Mouse (Mus musculus) lung, embryonic 15.5 days (tissue): Measurements from ENCODE around the gene Hist1h3g. TPM values are rescaled to one million over a fixed set of nuclear protein-coding genes. Genes with fewer than 3 reads are reported as not detected.

Experiments used
- ATAC-seq: fragments of 200-750 bp; cut with Nextera tagmentation; 2 replicates; pipeline ENCODE4 v1.8.0; 2017; ENCODE audit warnings: moderate number of reproducible peaks, borderline replicate concordance; ENCODE audit not compliant: low FRiP score, low TSS enrichment; ENCODE audit errors: extremely low read depth
- H3K27ac ChIP-seq: fragments of 300-500 bp; sonication (generic); 2 replicates; pipeline ENCODE4 v1.5.1; 2015; ENCODE audit warnings: moderate library complexity, mild to moderate bottlenecking, inconsistent platforms
- H3K27me3 ChIP-seq: fragments of 300-500 bp; sonication (generic); 2 replicates; pipeline ENCODE4 v1.6.1; 2015; ENCODE audit warnings: inconsistent platforms
- H3K36me3 ChIP-seq: fragments of 300-500 bp; sonication (generic); 2 replicates; pipeline ENCODE4 v1.6.1; 2015; ENCODE audit warnings: inconsistent platforms
- H3K4me1 ChIP-seq: fragments of 300-500 bp; sonication (generic); 2 replicates; pipeline ENCODE4 v1.6.1; 2015; ENCODE audit warnings: inconsistent platforms
- H3K4me2 ChIP-seq: fragments of 300-500 bp; sonication (generic); 2 replicates; pipeline ENCODE4 v1.6.1; 2015; ENCODE audit warnings: inconsistent platforms, mild to moderate bottlenecking, moderate library complexity
- H3K4me3 ChIP-seq: fragments of 300-500 bp; sonication (generic); 2 replicates; pipeline ENCODE4 v1.5.1; 2015; ENCODE audit warnings: mild to moderate bottlenecking, inconsistent platforms
- H3K9ac ChIP-seq: fragments of 300-500 bp; sonication (generic); 2 replicates; pipeline ENCODE4 v1.6.1; 2015; ENCODE audit warnings: inconsistent platforms
- H3K9me3 ChIP-seq: fragments of 300-500 bp; sonication (generic); 2 replicates; pipeline ENCODE4 v1.6.1; 2016; ENCODE audit warnings: inconsistent platforms
- WGBS: fragments of 180-500 bp; shearing (Covaris S2); methylation state at CpG from one replicate; pipeline ENCODE4 v1.1.7; 2015; 5-methylcytosine and 5-hydroxymethylcytosine counted together
- polyA plus RNA-seq: library from polyadenylated mRNA; unstranded; fragments of >200 nt; fragmentation: Nextera tagmentation; extraction: Ambion mirVana; gene quantifications from 2 replicates; pipeline ENCODE4 v1.2.1, GENCODE M21; 2015

The Hist1h3g gene
- polyA plus RNA-seq, 1 experiment from 2014 or later = 10.8 TPM

DNA sequence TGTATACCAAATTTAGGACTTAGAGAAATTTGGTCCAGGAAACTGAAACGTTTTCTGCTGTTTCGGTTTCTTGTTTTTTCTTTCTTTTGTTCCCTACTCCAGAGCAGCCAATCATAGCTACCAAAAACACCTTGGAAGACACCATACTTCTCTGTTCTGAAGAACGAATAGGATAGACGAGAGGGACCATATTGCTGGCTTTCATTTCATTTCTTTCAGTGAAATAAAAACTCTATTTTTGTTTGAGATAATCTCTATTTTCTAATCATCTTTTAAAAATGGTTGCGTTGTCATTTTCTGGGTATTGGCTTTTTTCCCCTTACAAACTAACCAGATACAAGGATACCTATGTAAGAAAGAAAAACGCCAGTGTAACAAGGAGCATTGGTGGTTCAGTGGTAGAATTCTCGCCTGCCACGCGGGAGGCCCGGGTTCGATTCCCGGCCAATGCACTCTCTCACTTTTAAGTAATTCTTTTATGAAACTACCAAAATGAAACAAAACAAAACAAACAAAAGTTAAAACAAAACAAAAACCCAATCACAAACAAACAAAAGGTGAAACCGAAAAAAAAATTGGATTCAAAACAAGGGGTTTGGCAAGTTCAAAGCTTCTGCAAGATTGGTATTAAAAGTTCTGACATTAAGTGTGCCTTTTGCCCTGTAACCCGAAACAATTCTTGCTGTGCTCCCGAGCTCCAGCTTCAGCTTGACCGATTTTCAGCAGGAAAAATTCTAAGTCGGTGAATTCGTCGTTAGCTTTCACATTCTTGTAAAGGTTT lies 18.2 kb upstream of the Hist1h3g start:
- Histone ChIP-seq H3K27me3 (no peaks in the 10 kb centered on the region), H3K4me2 (peak overlapping the region; percentile 89), H3K4me1 (peaks cover 15% of the 10 kb centered on the region; the same call in 1 of the 2 replicates), H3K36me3 (no peaks in the 10 kb centered on the region), H3K4me3 (peak overlapping the region; percentile 55), H3K9me3 (no peaks in the 10 kb centered on the region), H3K9ac (peak overlapping the region; percentile 36; the same call in 1 of the 2 replicates), H3K27ac (peak overlapping the region; percentile 81)
- peak; percentile 64; the same call in 1 of the 2 replicates for ATAC-seq
- under 1% methylated on average over 19 of the region's 19 CpGs for WGBS

DNA sequence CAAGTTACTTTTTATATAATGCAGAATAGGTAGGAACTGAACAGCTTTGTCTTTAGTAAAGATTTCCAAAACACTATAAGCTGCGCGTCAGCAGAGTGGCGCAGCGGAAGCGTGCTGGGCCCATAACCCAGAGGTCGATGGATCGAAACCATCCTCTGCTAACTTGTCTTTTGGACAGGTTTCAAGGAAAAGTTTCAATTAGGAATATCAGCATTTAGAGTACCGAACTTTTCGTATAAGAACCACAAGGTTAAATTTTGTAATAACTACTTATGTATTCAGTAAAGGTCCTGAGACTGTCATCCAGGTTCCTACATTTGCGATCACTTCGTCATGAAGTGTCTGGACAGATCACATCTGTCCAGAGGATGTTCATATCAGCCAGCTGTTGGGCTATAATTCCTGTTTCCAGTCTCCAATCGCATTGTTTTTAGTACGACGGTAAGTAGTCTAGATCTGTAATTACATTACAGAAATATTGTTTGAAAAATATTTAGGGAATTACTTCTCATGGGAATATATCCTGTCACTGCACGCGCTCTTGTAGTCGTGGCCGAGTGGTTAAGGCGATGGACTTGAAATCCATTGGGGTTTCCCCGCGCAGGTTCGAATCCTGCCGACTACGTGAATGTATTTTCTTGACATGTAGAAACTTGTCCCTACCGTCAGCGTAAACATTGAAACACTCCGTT lies 17.5 kb upstream of the Hist1h3g start:
- peak overlapping the region; percentile 36; the same call in 1 of the 2 replicates for H3K9ac ChIP-seq
- under 1% methylated on average over 27 of the region's 27 CpGs for WGBS
- peak; percentile 87 for ATAC-seq

DNA sequence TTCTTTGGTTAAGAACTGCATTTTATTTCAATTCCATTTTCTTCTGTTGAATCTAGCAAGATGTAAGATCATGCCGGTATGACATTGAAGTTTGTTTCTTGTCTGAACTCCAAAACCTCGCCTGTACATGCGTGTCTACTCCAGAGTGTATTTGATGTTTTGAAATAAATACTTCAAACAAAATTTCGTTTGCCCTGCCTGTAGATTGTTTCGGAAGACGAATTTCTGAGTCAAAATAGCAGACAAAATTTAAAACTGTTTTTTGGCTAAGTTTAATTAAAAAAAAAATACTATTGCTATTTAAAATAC lies 17.0 kb upstream of the Hist1h3g start:
- H3K27ac ChIP-seq = no peak overlapping the region; the same call in 1 of the 2 replicates
- ATAC-seq = no peak
- WGBS = under 1% methylated on average over 6 of the region's 6 CpGs

More for the DNA sequence above, 17.5 kb upstream of the Hist1h3g start:
- peak overlapping the region; percentile 55 for H3K4me3 ChIP-seq
- no peaks in the 10 kb centered on the region for H3K36me3 ChIP-seq
- H3K4me1 ChIP-seq = peaks cover 15% of the 10 kb centered on the region; the same call in 1 of the 2 replicates
- peak overlapping the region; percentile 81 for H3K27ac ChIP-seq
- no peaks in the 10 kb centered on the region for H3K27me3 ChIP-seq
- peak overlapping the region; percentile 89 for H3K4me2 ChIP-seq
- no peaks in the 10 kb centered on the region for H3K9me3 ChIP-seq

DNA sequence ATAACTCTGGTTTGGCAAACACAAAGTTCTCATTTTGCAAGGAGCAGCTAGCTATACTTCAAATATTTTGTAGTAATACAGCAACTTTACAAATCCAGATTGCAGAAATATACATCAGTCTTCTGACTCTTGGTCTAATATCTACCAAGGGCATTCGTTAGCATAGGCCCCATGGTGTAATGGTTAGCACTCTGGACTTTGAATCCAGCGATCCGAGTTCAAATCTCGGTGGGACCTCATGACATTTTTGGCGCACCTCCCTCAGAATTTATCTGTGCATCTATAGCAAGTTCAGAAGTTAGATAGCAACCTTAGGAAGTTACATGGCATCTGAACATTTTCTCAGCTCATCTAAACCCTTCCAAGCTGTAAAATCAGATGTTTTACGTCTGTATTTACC lies 16.3 kb upstream of the Hist1h3g start:
- Histone ChIP-seq H3K9ac (no peak overlapping the region), H3K27ac (peak overlapping the region; percentile 69), H3K9me3 (no peaks in the 10 kb centered on the region), H3K4me3 (peak overlapping the region; percentile 55), H3K4me2 (peak overlapping the region; percentile 89), H3K4me1 (peaks cover 15% of the 10 kb centered on the region; the same call in 1 of the 2 replicates), H3K27me3 (no peaks in the 10 kb centered on the region), H3K36me3 (no peaks in the 10 kb centered on the region)
- WGBS = 0% methylated on average over 6 of the region's 6 CpGs
- ATAC-seq = peak; percentile 53; the same call in 1 of the 2 replicates

More for the DNA sequence above, 17.0 kb upstream of the Hist1h3g start:
- no peaks in the 10 kb centered on the region for H3K27me3 ChIP-seq
- H3K4me3 ChIP-seq = peak overlapping the region; percentile 55
- no peaks in the 10 kb centered on the region for H3K9me3 ChIP-seq
- no peaks in the 10 kb centered on the region for H3K36me3 ChIP-seq
- H3K4me2 ChIP-seq = peak overlapping the region; percentile 89
- H3K4me1 ChIP-seq = peaks cover 15% of the 10 kb centered on the region; the same call in 1 of the 2 replicates
- H3K9ac ChIP-seq = peak overlapping the region; percentile 24; the same call in 1 of the 2 replicates

DNA sequence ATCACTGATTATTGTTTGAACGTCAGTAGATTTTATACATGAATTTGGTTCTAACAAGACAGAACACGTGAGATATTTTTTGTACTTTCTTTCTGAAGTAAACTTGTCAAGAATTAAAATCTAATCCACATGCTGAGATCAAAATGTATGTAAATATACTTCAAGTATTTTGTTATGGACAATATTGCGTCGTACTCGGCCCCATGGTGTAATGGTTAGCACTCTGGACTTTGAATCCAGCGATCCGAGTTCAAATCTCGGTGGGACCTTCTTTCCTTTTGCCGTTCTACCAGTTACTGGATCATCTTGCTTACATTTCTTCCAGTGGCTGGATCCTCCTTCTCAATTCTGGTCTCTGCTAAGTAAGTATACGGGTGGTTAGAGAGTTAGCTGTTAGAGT lies 15.8 kb upstream of the Hist1h3g start:
- Histone ChIP-seq H3K9ac (no peak overlapping the region), H3K27me3 (no peaks in the 10 kb centered on the region), H3K4me3 (peak overlapping the region; percentile 55), H3K27ac (peak overlapping the region; percentile 69), H3K4me1 (peaks cover 15% of the 10 kb centered on the region; the same call in 1 of the 2 replicates), H3K36me3 (no peaks in the 10 kb centered on the region), H3K4me2 (peak overlapping the region; percentile 89), H3K9me3 (no peaks in the 10 kb centered on the region)
- ATAC-seq = peak; percentile 60; the same call in 1 of the 2 replicates
- WGBS = under 1% methylated on average over 10 of the region's 10 CpGs

DNA sequence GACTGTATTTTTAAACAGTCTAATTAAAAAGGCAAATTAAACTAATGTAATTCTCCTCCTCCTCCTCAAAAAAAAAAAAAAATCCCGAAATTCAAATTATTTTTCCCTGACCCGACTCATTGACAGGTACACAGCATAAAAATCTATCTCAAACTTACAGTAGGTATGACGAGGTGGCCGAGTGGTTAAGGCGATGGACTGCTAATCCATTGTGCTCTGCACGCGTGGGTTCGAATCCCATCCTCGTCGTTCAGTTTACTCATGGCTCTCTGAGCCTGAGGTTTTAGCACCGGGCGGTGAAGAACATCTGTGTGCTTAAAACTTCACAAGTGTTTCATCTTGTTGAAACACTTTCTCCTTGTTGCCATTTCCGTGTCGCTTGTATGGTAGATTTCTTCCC lies 13.5 kb upstream of the Hist1h3g start:
- H3K36me3 ChIP-seq = no peaks in the 10 kb centered on the region
- H3K9ac ChIP-seq = no peak overlapping the region
- WGBS = under 1% methylated on average over 14 of the region's 14 CpGs
- H3K4me2 ChIP-seq = peak overlapping the region; percentile 36
- no peak overlapping the region for H3K27ac ChIP-seq
- H3K27me3 ChIP-seq = no peaks in the 10 kb centered on the region
- no peak for ATAC-seq
- H3K9me3 ChIP-seq = no peaks in the 10 kb centered on the region
- peaks cover 14% of the 10 kb centered on the region; the same call in 1 of the 2 replicates for H3K4me1 ChIP-seq
- peak overlapping the region; percentile 0; the same call in 1 of the 2 replicates for H3K4me3 ChIP-seq

DNA sequence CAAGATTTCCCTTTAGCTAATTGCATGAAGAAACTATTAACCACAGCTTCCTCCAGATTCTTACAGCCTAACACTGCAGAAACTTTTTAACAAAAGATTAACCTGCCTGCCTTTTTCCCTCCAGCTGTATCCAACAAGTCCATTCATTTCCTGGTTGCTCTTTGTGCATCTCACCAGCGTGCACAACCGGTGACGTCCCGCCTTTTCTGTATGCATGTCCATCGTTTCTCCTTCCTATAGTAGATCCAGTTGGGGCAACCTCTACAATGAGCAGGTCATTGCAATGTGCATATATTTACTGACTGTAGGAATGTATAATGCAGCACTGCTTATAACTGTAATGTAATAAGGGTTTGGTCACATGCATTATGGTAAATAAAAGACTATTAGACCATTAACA lies 11.2 kb upstream of the Hist1h3g start:
- no peak overlapping the region for H3K9ac ChIP-seq
- no peaks in the 10 kb centered on the region for H3K27me3 ChIP-seq
- H3K27ac ChIP-seq = no peak overlapping the region
- 40% methylated on average over 5 of the region's 5 CpGs for WGBS
- no peaks in the 10 kb centered on the region for H3K9me3 ChIP-seq
- H3K4me3 ChIP-seq = no peak overlapping the region
- H3K4me1 ChIP-seq = peaks cover 24% of the 10 kb centered on the region
- no peak for ATAC-seq
- no peak overlapping the region for H3K4me2 ChIP-seq
- H3K36me3 ChIP-seq = no peaks in the 10 kb centered on the region

DNA sequence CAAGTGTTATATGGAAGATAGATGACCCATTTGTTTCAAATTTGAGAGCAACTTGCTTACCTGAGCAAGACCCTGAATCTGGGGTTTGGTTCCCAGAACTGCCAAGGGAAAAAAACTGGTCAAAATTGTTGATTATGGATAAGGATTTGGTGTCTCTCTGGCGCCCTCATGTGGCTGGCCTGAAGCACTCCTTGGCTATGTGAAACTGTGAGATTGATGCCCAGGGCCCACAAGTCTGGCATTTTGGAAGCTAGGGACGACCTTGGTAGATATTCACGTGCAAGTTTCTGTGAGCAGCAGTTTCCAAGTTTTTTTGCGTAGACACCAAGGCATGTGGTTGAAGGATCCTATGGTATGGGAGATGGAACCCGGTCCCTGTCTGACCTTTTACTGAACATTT lies 10.6 kb upstream of the Hist1h3g start:
- 12% methylated on average over 5 of the region's 5 CpGs for WGBS
- peak overlapping the region; percentile 6; the same call in 1 of the 2 replicates for H3K4me2 ChIP-seq

DNA sequence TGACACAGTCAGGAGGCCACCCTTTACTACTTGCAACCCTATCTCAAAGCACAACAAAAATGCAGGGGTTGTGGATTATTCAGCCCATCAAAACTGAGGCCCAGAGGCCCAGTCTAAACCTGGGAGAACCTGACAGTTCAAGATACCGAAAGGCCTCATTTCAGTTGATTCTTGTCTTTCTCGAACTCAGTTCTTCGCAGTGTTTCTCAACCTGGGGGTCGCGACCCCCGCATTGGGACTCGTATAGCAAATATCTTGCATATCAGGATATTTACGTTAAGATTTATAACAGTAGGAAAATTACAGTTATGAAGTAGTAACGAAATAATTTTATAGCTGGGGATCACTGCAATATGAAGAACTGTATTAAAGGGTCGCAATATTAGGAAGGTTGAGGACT lies 9.3 kb upstream of the Hist1h3g start:
- peak overlapping the region; percentile 24 for H3K9ac ChIP-seq
- under 1% methylated on average over 10 of the region's 10 CpGs for WGBS
- H3K36me3 ChIP-seq = no peaks in the 10 kb centered on the region
- peak overlapping the region; percentile 40 for H3K4me3 ChIP-seq
- no peak for ATAC-seq
- no peak overlapping the region for H3K27ac ChIP-seq
- no peaks in the 10 kb centered on the region for H3K9me3 ChIP-seq
- H3K4me2 ChIP-seq = peak overlapping the region; percentile 52
- H3K4me1 ChIP-seq = peaks cover 17% of the 10 kb centered on the region
- no peaks in the 10 kb centered on the region for H3K27me3 ChIP-seq

More for the DNA sequence above, 10.6 kb upstream of the Hist1h3g start:
- no peak overlapping the region for H3K9ac ChIP-seq
- no peaks in the 10 kb centered on the region for H3K36me3 ChIP-seq
- peaks cover 25% of the 10 kb centered on the region for H3K4me1 ChIP-seq
- H3K27me3 ChIP-seq = no peaks in the 10 kb centered on the region
- no peaks in the 10 kb centered on the region for H3K9me3 ChIP-seq
- H3K4me3 ChIP-seq = no peak overlapping the region
- 0 out of 2 replicates have a peak, but pooled peaks have one; percentile 47 for ATAC-seq
- no peak overlapping the region for H3K27ac ChIP-seq

DNA sequence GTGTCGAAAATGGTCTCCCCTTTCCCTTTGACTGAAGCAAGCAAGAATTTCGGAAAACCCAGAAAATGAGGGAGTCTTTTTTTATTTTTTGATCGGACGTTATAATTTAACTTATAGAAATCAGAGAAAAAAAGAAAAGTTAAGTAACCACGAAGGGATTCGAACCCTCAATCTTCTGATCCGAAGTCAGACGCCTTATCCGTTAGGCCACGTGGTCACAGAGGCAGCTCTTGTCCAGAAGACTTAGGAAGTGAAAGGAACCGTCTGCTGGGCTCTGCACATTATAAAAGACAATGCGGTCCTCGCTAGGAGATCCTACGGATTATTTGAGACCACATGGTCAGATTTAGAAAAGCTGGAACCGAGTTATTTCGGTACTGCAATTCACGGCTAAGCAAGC lies 8.9 kb upstream of the Hist1h3g start:
- ATAC-seq = peak; percentile 46; the same call in 1 of the 2 replicates
- H3K4me3 ChIP-seq = peak overlapping the region; percentile 40
- H3K27ac ChIP-seq = peak overlapping the region; percentile 67
- peak overlapping the region; percentile 54 for H3K4me2 ChIP-seq
- peaks cover 15% of the 10 kb centered on the region for H3K4me1 ChIP-seq
- H3K27me3 ChIP-seq = no peaks in the 10 kb centered on the region
- H3K9ac ChIP-seq = peak overlapping the region; percentile 24; the same call in 1 of the 2 replicates
- WGBS = under 1% methylated on average over 17 of the region's 17 CpGs
- H3K36me3 ChIP-seq = no peaks in the 10 kb centered on the region
- no peaks in the 10 kb centered on the region for H3K9me3 ChIP-seq

DNA sequence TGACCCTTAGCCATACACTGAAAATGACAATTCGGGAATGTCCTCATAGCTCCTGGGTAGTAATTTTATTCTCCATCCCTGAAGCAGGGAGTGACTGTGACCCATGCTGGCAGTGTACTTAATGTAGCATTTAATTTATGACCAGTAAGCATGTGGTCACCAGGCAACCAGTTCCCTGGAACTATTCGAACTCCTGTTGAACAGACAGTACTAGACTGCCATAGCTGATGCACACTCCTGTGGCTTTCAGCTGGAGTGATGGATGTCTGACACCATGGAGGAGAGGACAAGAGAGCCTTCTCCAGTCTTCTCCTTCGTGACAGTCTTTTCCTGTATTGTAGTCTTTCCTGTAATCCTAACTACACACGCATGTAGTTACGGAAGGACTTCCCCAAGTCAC lies 6.2 kb upstream of the Hist1h3g start:
- Histone ChIP-seq H3K36me3 (no peaks in the 10 kb centered on the region), H3K4me1 (peaks cover 28% of the 10 kb centered on the region), H3K4me3 (no peak overlapping the region), H3K27me3 (no peaks in the 10 kb centered on the region), H3K9ac (no peak overlapping the region), H3K4me2 (peak overlapping the region; percentile 5; the same call in 1 of the 2 replicates), H3K9me3 (no peaks in the 10 kb centered on the region), H3K27ac (peak overlapping the region; percentile 33; the same call in 1 of the 2 replicates)
- WGBS = 65% methylated on average over 5 of the region's 5 CpGs
- ATAC-seq = no peak
